Mouse (Mus musculus) small intestine, adult 2 months (tissue): Measurements from ENCODE around the gene Grtp1. TPM values are rescaled to one million over a fixed set of nuclear protein-coding genes. Genes with fewer than 3 reads are reported as not detected.

Experiments used
- H3K27ac ChIP-seq: fragments of 200-500 bp; 2 replicates; pipeline ENCODE4 v1.5.1; 2012; ENCODE audit warnings: low read depth, low read length, control low read depth, inconsistent platforms; ENCODE audit not compliant: insufficient read depth
- H3K27me3 ChIP-seq: fragments of 200-500 bp; 2 replicates; pipeline ENCODE4 v1.6.1; 2012; ENCODE audit warnings: mild to moderate bottlenecking, moderate library complexity, low read length, inconsistent platforms; ENCODE audit not compliant: control insufficient read depth, insufficient read depth
- H3K36me3 ChIP-seq: fragments of 200-500 bp; 2 replicates; pipeline ENCODE4 v1.6.1; 2012; ENCODE audit warnings: mild to moderate bottlenecking, low read length, control low read depth, inconsistent platforms; ENCODE audit not compliant: control insufficient read depth, insufficient read depth
- H3K4me1 ChIP-seq: fragments of 200-500 bp; 2 replicates; pipeline ENCODE4 v1.6.1; 2012; ENCODE audit warnings: low read length, inconsistent platforms, mixed read lengths; ENCODE audit not compliant: control insufficient read depth, insufficient read depth, insufficient read length
- H3K4me3 ChIP-seq: fragments of 200-500 bp; 2 replicates; pipeline ENCODE4 v1.5.1; 2012; ENCODE audit warnings: low read depth, mild to moderate bottlenecking, control low read depth, inconsistent platforms, low read length, moderate library complexity
- CTCF ChIP-seq: fragments of 200-500 bp; IDR thresholded peaks from 2 replicates; pipeline ENCODE4 v1.5.1; 2012; ENCODE audit warnings: low read depth, mild to moderate bottlenecking, control low read depth, inconsistent platforms, low read length, moderate library complexity, mixed read lengths; ENCODE audit not compliant: insufficient replicate concordance, insufficient read length; ENCODE audit errors: extremely low read depth
- POLR2A ChIP-seq: fragments of 200-500 bp; IDR thresholded peaks from 2 replicates; pipeline ENCODE4 v1.6.1; 2012; ENCODE audit warnings: low read depth, mild to moderate bottlenecking, control low read depth, inconsistent platforms, low read length, moderate library complexity
- WGBS: fragments of 180-500 bp; shearing (Covaris S2); methylation state at CpG from one replicate; pipeline ENCODE4 v1.1.7; 2018; 5-methylcytosine and 5-hydroxymethylcytosine counted together
- polyA plus RNA-seq: library from polyadenylated mRNA; depleted of rRNA; stranded (reverse); fragments of >200 nt; gene quantifications from 2 replicates; pipeline ENCODE4 v1.2.3, GENCODE M21; 2012

Grtp1 gene
- polyA plus RNA-seq, 1 experiment: 58.8 TPM

DNA sequence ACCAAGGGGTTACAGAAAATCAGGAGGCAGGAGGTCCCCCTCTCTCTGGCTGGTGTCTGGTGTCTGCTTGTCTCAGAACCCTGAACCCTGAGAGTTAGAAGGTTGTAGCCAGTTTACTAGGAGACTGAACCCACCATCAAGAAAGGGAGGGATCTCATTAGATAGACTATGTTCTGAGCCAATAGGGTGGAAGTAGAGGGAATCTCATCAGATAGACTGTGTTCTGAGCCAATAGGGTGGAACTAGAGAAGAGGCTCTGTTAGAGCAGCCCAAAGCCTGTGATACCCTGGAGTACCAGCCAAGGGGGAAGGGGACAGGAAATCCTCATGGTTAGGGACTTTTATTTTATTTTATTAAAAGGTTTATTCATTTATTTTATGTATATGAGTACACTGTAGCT is 17.6 kb upstream of the Grtp1 start:
- TF ChIP-seq CTCF: no peak
- TF ChIP-seq POLR2A: no peak
- H3K4me3 ChIP-seq: no peak overlapping the region

DNA sequence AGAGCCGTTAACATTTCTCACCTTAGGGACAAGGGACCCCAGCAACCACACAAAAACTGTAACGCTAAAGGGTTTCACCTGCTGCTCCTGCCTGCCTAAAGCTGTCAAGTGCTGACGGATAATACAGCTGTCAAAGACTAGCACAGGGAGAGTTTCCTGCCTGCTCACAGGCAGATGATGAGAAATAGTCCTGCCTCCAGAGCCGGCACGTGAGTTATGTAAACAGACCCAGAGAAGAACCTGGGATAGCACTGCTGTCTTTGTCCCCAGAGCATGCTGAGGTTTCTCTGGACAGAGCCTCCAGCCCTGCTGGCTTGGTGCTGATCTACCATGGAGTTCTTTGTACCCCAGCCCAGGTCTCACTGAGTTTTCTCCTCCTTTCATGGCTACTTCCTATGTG is 16.7 kb upstream of the Grtp1 start:
- Histone ChIP-seq H3K4me1 (peaks cover 2% of the 10 kb centered on the region; the same call in 1 of the 2 replicates), H3K36me3 (no peaks in the 10 kb centered on the region), H3K4me3 (no peak overlapping the region), H3K27ac (no peak overlapping the region), H3K27me3 (no peaks in the 10 kb centered on the region)
- 44% methylated on average over 5 of the region's 5 CpGs for WGBS
- TF ChIP-seq POLR2A (no peak), CTCF (no peak)

More for the DNA sequence above, 17.6 kb upstream of the Grtp1 start:
- no peak overlapping the region for H3K27ac ChIP-seq
- H3K27me3 ChIP-seq: no peaks in the 10 kb centered on the region
- no peaks in the 10 kb centered on the region for H3K36me3 ChIP-seq
- H3K4me1 ChIP-seq: peaks cover 2% of the 10 kb centered on the region; the same call in 1 of the 2 replicates

DNA sequence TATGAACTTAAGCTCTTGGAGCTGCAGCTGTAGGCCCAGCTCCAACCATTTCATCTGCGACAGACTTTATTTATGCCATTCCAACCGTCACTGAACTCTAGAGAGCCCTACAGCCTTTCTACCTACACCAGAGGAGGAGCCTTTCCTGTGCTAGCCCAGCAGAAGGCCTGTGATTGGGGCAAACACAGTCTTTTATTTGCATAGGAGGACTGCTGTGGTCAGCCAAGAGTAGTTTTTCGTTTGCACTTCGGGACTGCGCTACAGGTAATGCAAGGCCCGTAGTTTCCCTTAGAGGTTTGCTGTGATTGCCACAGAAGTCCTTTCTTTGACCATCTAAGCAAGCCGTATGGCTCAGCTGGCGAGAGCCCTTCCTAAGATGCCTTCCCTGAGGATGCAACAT is 16.0 kb upstream of the Grtp1 start:
- Histone ChIP-seq H3K27ac (no peak overlapping the region), H3K4me3 (no peak overlapping the region), H3K36me3 (no peaks in the 10 kb centered on the region), H3K27me3 (no peaks in the 10 kb centered on the region), H3K4me1 (peaks cover 2% of the 10 kb centered on the region; the same call in 1 of the 2 replicates)
- no peak for TF ChIP-seq CTCF
- TF ChIP-seq POLR2A: no peak
- WGBS: 69% methylated on average over 8 of the region's 8 CpGs

DNA sequence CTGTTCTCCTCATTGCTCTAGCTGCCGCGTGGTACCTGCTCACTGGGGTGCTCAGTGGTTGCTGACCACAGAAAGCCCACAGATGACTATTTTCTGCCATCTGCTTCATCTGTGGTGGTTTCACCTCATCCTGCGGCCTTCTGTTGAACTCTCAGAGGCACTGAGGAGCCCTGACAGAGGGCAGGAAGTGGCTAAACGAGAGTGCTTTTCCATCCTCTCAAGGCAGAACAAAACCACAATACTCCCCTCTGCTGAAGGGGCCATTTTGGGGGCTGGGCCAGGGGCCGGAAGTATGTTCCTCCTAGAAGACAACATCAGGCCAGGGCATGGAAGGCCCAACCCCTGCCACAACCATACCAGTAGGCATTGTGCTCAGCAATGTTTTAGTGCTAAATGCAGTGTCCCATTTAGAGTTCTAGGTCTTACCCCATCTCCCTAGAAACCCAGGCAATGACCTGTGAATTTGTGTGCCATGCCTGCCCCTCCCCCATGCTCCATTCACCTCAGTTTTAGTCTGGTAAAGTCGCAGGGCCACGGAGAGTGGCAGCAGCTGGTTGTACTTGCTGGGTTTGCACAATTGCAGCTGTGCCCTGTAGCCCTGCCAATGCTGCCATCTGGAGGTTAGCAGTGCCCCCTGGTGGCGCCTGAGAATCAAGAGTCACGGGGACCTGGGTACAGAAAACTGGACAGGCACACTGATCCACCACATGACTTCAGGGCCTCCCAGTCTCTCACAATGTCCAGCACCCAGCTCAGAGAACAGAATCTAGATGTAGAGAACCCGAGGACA is 13.3 kb upstream of the Grtp1 start:
- Histone ChIP-seq H3K27ac (no peak overlapping the region), H3K27me3 (no peaks in the 10 kb centered on the region), H3K4me3 (no peak overlapping the region), H3K36me3 (no peaks in the 10 kb centered on the region), H3K4me1 (peaks cover 2% of the 10 kb centered on the region; the same call in 1 of the 2 replicates)
- WGBS: 28% methylated on average over 10 of the region's 10 CpGs
- no peak for TF ChIP-seq POLR2A
- peak; percentile 82; the same call in 1 of the 2 replicates for TF ChIP-seq CTCF

DNA sequence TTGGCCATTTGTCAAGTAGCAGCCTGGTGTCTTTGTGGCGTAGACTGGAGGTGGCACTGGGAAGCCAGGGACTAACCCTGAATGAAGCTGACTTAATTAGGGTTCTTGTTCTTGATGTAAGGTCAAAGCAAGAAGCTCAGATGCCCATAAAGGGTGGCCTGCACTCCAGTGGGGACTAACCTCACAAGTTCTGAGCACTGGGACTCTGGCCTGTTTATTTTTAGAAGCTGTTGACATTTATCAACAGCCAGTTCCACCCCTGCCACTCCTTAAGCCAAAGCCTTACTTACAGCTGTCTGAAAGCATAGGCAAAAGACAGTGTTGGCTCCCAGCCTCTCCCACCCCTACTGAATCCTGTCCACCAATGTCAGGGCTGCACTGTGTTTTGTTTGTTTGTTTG is 9.3 kb upstream of the Grtp1 start:
- Histone ChIP-seq H3K36me3 (no peaks in the 10 kb centered on the region), H3K4me1 (peaks cover 13% of the 10 kb centered on the region), H3K4me3 (no peak overlapping the region), H3K27me3 (no peaks in the 10 kb centered on the region), H3K27ac (no peak overlapping the region)
- TF ChIP-seq POLR2A: no peak
- TF ChIP-seq CTCF: no peak
- WGBS: 54% methylated on average over 1 of the region's 1 CpGs

DNA sequence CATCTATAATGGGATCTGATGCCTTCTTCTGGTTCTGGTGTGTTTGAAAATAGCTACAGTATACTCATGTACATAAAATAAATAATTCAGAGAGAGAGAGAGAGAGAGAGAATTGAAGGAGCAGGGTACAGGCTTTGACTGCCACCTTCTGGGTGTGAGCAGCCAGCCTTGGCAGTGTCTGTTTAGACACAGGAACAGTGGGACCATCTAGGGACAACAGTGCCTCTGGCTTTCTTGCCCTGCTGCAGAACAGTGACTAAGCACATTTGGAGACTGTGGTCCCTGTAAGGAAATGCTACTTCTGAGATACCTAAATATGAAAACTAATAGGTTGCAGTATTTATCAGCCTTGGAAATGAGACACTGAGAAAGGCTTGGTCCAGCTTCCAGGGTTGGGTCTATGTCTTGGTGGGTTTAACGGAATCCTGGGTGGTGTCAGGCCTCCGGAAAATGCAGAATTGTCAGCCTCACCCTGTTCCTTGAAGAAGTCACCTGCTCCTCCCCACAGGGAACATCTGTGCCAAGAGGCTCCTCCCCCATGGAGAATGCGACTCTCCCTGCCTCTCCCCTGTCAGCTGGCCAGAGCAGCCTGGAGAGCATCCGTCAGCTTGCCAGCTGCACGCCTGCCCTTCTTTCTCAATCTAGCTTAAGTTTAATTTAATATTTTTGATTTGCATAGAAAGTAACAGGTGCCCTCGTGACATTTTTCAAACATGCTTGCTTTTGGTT is 8.4 kb upstream of the Grtp1 start:
- WGBS: 22% methylated on average over 6 of the region's 6 CpGs
- TF ChIP-seq POLR2A: no peak
- TF ChIP-seq CTCF: peak; percentile 21; the same call in 1 of the 2 replicates
- no peak overlapping the region for H3K4me3 ChIP-seq
- no peaks in the 10 kb centered on the region for H3K36me3 ChIP-seq
- H3K27me3 ChIP-seq: no peaks in the 10 kb centered on the region
- H3K27ac ChIP-seq: no peak overlapping the region
- H3K4me1 ChIP-seq: peaks cover 17% of the 10 kb centered on the region

DNA sequence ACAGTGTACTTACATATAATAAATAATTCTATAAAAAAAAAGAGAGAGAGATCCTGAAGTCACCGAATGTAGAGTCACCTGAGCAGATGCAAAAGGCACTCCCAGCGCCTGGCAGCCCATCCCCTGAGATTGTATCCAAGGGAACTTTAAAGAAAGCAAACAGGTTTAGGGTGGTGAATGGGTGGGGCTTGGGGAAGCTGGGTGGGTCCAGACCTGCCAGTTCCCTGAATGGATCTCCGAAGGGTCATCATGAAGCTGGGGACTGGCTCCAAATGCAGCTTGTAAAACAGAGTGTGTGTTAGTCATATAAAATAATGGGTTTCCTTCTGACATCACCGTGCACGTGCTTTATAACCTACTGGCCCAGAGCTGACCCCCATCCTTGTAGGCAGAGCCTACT is 5.9 kb upstream of the Grtp1 start:
- 14% methylated on average over 5 of the region's 5 CpGs for WGBS
- Histone ChIP-seq H3K4me3 (no peak overlapping the region), H3K27ac (no peak overlapping the region; the same call in 1 of the 2 replicates), H3K4me1 (peaks cover 23% of the 10 kb centered on the region), H3K36me3 (0 out of 2 replicates have a peak, but pooled peaks cover 1% of the 10 kb centered on the region), H3K27me3 (no peaks in the 10 kb centered on the region)
- TF ChIP-seq CTCF (no peak), POLR2A (no peak)
